Mouse (Mus musculus): ENCODE measurements around the gene Shroom3. TPM values are rescaled to one million over a fixed set of nuclear protein-coding genes. Genes with fewer than 3 reads are reported as not detected.

The Shroom3 gene
- total RNA-seq, 2 experiments from 2014 or later, result not detected

DNA sequence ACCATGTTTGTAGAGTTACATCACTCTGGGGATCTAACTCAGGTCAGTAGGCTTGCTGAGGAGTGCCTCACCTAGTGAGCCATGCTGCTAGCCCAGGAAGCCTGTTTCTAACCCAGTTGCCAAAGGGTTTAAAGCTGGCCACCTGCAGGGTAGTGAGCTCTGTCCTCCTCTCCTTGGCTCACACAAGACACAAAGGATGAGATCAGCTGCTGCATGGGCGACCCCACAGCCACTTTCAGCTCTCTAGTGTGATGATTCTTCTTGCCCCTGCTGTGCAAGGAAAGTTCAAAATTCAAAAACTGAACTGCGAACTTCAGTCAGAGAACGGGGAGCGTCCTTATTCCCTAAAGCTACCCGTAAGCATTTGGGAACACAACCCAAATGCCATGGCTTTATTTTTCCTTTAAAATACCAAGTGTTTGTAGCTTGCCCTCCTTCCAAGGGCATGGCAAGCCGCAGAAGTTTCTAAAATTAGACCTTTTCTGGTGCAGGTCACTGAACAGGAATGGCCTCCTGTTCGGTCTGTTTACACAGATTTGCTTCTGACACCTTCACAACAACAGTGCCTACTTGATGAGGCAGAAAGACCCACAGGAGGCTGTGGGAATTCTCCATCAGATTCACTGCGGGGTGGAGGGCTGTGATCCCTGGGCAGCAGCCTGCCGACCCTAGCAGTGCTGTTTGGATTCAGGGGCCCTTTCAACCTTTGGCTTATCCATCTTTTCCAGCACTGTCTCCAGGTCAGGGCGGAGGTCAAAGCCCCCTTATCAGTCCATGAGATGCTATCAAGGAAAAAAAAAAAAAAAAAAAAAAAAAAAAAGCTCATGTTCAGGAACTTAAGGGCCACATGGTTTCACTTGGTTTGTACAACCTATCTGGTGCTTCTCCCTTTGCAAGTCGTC is 113.1 kb downstream of the Shroom3 start:
- ATAC-seq (ENCODE audit: poor library complexity, severe bottlenecking), result no peak

DNA sequence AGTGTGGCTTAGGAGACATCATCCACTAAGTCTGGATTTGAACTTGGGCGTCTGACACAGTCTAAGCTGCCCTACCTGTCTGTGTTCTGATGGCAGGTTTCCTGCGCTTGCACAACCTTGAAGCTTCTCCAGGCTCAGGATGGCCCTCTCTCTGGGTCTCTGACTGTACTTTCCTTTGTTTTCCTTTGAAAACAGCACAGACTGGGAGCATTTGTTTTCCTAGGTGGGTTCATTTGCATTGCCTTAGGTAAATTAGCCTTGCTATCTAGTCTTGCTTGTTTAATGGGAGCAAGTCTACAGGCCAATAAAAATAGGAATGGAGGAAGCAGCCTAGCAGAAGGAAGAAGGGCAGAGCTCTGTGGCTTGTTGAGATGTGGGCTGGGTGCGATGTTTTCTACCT is 114.7 kb downstream of the Shroom3 start:
- ATAC-seq (ENCODE audit: poor library complexity, severe bottlenecking), result no peak

DNA sequence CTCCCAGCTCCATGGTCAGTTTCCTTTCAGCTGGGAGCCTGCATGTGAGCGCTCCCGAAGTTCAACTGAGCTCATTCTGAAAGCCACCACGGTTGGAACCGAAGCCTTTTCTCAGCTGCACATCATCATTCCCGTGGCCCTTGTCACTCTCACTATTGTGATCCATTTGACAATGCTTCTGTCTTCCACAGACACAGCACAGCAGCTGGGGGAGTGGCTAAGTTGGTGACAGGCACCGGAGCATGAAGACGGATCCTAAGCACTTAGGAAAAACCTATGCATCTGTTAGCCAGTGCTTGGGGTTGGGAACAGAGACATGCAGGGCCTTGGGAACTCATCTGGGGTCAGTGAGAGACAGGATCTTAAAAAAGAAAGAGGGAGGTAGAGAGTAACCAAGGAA is 121.1 kb downstream of the Shroom3 start:
- ATAC-seq (ENCODE audit: poor library complexity, severe bottlenecking), result no peak

DNA sequence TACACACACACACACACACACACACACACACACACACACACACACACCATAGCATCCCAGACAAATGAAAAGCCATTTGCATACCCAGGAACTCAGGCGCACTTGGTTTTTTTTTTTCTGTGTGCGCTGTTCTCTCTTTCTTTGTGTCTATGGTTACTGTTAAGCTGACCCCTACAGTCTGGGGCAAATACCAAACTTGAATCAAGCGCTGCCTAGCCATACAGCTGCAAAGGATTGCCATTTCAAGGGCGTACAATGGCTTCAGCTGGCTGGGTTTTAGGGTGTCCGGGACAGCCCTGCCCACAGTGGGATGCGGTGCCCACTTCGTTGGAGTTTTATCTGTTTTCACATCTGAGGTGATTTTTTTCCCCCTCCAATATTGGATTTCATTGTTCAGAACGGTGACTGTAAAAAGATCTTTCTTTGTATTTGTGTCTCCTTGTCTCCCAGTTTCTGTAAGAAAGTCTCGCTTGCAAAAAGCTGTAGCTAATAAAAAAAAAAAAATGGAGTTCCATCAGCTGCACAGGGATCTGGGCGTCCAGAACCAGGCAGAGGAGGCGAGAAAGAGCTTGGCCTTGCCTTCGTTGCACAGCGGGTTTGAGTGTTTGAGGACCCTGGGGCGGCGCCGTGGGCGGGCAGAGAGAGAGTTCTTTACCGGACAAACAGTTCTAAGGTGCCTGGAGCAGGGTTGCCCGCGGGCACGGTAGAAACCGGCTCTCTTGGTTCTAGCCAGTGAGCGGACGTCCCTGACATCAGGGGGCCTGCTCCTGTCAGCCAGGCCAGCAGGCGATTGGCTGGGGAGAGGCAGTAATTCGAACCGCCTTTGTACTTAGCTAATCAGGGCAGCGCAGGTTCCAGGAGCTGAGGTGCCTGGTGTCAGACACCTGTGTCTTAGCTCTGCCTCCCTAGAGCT is 125.5 kb downstream of the Shroom3 start:
- ATAC-seq (ENCODE audit: poor library complexity, severe bottlenecking), result no peak

DNA sequence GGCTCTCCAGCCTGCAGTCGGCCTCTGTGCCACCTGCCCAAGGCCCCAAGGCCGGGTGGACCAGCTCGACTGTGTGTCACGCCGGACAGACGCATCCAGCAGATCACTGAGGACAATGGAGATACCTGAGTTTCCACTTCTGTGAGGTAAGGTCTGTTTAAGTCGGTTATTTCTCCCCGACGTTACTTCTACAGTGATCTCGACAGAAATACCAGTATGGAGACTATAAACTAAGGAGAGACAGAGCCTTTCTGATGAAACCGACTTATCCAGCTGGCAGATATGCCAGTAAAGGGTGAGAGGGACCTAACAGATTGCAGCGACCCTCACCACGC is 126.1 kb downstream of the Shroom3 start:
- no peak for ATAC-seq (ENCODE audit: poor library complexity, severe bottlenecking)

DNA sequence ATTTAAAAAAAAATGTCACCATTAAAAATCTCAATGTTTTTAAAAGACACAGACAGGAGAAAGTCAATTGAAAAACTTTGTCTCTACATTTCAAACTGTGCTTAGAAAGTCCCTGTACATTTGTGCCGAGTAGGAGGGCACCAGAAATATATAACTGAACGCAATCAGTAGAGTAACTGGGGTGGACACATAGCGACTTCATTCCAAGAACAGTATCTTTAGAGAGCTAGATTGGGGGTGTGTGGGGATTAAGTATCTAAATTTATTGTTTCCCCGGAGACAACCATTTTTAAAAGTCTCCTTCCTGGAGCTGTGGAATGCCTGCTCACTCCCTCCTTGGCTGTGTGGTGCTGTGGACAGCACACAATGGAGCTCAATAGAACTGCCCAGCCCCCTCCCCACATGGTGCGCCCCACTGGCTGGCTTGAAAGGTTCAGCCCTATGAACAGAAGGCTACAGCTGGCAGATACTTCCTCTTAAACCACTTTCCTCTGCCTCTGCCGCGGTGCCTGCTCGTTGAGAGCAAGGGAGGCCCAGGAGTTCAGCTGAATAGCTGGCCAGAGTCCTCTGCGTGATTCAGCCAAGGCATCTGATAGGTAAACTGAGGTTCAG is 127.8 kb downstream of the Shroom3 start:
- no peak for ATAC-seq (ENCODE audit: poor library complexity, severe bottlenecking)

DNA sequence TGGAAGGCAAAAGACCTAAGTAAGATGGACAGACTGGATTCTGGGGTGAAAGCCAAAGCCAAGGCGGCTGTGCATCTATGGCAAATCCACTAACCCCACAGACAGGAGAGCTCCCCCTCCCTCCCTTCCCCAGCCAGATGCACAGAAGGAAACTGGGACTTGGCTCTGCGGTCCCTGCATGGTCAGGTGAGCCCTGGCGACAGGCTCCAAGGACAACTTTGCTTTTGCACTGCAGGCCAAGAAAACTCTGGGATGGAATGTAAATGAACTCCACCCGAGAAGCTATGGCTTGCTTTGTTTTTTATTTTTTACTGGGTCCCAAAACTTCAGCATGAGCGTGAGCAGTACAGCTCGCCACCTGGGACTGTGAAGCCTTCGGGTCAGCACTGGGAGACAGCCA is 128.5 kb downstream of the Shroom3 start:
- no peak for ATAC-seq (ENCODE audit: poor library complexity, severe bottlenecking)

DNA sequence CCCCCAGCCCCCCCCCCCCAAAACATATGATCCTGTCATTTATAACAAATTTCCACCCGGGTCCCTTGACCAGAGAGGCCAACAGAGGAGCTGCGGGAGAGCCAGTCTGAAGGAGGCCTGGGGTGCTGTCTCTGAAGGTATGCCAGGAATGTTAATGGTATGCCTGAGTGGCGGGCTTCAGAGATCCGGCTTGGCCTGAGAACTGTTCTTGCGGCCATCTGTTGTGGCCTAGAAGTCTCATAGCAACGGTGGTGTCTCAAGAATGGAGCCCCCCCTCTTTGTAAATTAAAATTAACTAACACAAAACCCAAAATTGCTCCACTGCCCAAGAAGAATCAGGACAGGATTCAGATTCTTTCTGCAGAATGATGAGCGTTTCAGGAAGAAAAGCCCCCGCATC is 129.7 kb downstream of the Shroom3 start:
- no peak for ATAC-seq (ENCODE audit: poor library complexity, severe bottlenecking)

DNA sequence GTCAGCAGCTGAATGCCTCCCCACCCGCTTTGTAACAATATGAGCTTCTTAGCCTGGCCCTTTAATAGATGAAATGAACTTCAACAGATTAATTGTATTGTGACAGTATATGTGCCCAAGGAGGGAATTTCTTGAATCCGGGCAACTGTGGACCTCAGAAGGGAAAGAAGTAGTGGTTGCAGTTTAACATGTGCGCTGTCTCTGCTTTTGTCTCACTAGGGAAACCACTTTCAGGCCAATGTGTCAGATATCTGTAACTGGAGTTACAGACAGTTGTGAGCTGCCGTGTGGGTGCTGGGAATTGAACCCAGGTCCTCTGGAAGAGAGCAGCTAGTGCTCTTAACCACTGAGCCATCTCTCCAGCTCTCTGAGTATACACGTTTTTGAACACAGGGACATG is 130.3 kb downstream of the Shroom3 start:
- ATAC-seq (ENCODE audit: poor library complexity, severe bottlenecking), result no peak

DNA sequence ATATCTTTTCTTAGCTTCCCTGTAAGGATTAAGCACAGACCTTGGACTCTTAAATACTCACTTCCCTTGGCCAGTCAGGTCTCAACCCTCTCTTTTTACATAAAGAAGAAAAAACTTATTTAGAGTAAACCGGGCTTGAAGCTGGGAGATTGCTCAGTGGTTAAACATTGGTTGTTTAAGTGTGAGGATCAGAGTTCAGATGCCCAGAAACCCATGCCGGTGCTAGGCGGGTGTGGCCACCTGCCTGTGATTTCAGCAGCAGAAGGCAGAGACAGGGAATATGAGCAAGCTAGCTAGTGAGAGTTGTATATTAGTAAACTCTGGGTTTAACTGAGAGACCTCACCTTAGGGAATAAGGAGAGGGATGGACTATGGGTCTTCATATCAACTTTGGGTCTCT is 131.4 kb downstream of the Shroom3 start:
- ATAC-seq (ENCODE audit: poor library complexity, severe bottlenecking), result no peak

DNA sequence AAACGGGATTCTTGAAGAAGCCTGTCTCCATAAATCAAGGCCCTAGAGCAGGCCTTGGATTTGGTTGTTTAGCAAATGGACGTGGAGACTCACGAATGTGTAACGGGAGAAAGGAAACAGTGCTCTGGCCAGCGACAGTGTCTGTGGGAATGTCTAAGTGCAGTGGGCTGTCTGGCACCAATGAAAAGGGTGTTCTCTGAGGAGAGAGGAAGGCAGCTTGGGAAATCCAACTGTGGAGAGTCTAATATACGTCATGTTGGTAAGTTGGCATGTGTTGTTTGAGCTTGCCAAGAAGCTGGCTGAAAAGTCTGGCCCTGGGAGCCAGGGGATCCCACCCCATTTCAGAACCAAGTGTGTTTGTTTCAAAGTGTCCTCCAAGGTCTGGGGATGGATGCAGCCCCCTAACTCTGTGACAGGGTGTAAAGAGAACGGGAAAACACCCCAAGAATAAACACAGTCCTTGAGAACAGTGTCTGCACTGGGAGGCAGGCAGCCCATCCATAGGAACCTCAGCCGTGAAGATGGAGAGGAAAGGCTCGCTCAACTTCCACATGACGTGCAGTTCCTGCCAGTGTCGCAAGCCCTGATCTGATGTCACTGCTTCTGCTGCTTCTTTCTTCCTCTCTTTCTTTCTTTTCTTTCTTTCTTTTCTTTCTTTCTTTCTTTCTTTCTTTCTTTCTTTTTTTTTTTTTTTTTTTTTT is 134.0 kb downstream of the Shroom3 start:
- ATAC-seq (ENCODE audit: poor library complexity, severe bottlenecking), result no peak

DNA sequence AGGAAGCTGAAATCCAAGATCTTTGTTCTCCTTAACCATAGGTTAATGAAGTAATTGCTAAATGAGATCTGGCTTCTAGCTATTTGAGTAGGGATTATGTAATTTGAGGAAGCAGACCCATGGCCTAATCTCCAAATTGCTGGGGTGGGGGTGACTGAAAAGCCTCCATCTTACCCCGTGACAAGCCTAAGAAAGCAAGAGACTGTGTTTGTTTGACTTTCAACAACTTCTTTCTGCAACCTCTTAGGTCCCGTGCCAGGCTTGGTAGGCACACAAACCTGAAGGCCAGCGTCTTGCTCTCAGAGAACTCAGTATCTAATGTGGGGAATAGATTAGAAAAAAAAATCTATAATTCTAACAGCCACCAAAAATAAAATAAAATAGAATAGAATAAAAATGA is 138.1 kb downstream of the Shroom3 start:
- ATAC-seq (ENCODE audit: poor library complexity, severe bottlenecking), result no peak

DNA sequence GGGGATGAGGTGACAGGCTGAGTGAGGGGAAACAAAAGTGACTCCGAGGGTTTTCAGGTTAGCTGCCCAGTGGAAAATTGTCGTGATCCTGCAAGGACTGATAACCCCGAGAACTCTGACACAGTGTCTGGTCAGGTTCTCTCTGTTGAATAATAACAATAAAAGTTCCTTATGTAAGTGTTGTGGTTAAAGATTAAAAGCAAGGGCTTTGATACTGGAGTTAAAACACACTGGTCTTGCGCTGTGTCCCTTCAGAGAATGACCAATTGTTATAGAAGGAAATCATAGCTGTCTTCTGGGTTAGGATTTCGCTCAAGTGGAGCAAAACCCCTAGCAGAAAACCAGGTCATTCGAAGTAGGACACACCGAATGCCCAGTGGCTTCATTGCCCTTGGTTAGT is 140.3 kb downstream of the Shroom3 start:
- no peak for ATAC-seq (ENCODE audit: poor library complexity, severe bottlenecking)

DNA sequence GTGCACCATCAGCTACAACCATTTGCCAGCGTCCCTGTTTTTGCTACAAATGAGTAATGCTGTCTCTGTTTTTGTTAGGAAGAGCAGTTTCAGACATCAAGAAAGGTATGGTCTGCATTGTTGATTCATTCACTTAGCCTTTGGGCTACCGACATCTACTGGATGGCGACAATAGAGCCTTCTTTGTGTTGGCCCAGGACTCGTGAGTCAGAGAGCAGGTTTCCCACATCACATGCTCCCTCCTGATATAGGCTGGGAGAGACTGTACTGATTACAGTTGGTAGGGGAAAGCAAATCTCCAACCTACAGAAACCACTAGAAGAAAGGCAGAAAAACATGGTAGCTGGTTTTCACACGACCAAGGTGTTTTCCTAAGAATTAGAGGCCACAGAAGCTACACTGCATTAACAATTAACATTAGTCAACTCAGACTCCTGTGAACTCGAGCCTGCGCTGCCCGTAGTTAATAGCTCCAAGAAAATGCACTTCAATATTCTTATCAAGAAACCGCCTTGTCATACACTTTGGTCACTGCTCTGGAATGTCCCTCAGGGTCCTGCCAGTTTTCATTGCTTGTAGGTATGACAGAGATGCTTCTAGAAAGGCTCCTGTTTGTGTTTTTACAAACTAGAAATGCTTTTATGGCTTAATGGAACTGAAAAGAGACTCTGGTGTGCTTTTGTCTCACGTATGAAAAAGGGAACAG is 141.2 kb downstream of the Shroom3 start:
- ATAC-seq (ENCODE audit: poor library complexity, severe bottlenecking), result no peak

DNA sequence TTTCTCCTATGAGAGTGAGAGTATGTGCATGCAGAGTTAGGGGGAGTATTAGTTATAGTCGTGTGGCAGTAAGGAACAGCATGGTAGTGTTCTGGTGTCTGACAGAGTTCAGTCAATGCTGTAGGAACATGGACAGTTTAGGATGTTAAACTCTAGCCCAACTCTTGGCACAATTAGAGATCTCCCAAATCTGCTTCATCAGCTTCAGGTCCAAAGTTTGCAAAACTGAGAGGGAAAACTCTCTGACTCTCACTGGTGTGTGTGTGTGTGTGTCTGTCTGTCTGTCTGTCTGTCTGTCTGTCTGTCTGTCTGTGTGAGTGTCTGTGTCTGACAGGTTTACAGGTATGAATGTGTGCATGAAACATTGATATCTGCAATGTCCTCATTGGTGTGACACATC is 147.2 kb downstream of the Shroom3 start:
- ATAC-seq (ENCODE audit: poor library complexity, severe bottlenecking), result no peak

DNA sequence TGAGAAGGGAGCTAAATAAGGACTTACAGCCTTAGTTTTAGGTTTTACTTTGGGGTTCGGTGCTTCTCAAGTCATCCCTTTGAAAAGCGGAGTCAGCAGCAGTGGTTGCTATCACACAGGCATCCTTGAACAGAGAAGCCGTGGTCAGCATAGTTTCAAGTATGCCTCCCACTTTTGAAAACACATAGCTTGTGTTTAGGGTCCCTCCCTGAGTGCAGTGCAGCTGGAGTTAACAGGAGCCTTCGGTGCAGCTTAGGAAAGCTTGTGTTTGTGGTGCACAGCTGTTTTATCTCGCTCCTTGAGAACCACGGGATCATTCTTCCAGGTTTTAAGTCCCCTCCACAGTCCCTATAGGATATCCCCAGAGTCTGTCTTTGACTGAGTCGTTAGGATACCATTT is 151.3 kb downstream of the Shroom3 start:
- no peak for ATAC-seq (ENCODE audit: poor library complexity, severe bottlenecking)

DNA sequence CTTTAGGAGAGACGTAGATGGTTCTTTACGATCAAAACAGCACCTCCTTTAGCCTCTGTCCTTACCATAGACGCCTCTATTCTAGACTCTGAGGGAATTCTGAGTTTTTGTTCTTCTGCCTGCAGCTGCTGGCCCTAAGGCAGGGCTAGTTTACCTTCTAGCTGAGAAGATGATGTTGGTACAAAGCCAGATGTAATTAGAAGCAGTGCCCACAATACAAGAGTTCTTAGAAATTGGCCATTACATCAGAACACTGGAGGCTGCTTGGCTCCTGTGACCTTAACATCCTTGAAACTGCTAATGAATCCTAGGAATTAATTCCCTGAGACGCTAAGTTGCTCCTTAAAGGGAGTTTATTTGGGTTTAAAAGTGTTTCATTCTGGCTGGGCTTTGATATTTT is 154.1 kb downstream of the Shroom3 start:
- ATAC-seq (ENCODE audit: poor library complexity, severe bottlenecking), result no peak

DNA sequence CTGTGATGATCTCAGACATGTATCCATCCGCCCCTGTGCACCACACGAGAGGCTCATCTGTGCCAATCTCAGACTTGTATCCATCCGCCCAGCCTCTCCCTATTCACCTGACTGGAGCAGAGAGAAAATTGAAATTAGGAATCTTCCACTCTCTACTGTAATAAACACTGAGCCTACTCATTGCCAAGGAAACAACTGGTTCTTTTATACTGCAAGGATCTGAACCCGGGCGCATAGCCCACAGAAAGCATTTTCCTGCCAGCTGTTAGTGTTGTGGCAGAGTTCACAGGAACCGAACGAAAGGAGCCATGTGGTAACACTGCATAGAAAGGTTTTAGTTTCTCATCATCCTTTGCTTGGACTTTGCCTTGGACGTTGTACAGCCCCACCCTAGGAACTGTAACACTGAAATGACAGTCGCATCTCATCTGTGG is 155.1 kb downstream of the Shroom3 start:
- ATAC-seq (ENCODE audit: poor library complexity, severe bottlenecking), result no peak

DNA sequence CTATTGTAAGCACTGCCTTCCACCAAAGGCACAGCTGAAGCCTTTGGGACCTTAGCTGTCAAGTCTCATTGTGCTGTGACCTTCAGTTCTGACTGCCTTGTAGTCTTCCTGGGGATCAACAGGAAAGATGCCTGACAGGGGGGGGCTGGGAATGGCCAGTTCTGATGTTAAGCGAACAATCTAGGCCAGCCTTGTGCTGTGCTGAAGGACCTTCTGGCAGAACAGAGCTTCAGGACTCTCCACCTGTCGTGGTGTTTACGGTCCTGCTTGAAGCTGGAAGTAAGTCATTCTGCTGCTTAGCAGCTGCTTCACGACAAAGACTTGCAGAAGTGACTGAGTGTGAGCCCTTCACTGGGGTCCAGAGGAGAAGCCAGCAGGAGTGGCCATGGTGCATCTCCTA is 156.1 kb downstream of the Shroom3 start:
- no peak for ATAC-seq (ENCODE audit: poor library complexity, severe bottlenecking)

DNA sequence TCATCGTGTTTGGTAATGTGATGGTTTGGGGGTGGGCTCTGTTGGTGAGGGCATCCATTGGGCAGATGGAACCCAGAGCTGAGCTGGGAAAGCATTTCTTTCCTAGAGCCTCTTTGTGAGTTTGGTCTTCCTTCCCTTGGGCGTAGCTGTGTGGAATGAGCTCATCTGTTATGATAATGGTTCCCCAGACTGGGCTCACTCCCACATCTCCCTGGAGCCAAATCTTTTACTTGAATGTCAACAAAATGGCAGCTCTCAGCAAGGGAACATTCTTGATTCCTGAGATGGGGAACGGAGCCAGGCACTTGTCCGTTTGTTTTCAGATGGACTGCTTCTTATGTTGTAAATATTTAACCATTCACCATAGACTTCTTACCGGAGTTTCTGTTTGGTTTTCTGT is 158.2 kb downstream of the Shroom3 start:
- ATAC-seq (ENCODE audit: poor library complexity, severe bottlenecking), result no peak

All from megakaryocyte, adult 5-6 weeks (primary cell).